9 mouse cellular contexts compared by ENCODE assay signal in genomic region chr11:88252767-88253513, GRCm38 (mm10). TPM values are rescaled to one million over a fixed set of nuclear protein-coding genes. Genes with fewer than 3 reads are reported as not detected.
DNase-seq lines count a peak whose midpoint lies in the region; ATAC-seq and TF ChIP-seq lines count a peak whose summit lies in the region.
"Had no signal": no experiment of that assay in that cellular context is flagged by ENCODE, and none has a peak within 500 bp of the region (broad histone marks: within the 10 kb centered on the region; RNA-seq: fewer than 3 reads in every experiment).

No protein-coding gene starts in this region.

- peak overlapping the region; percentile 55; the same call in 1 of the 2 replicates for H3K27ac ChIP-seq in kidney, embryonic 14.5 days (ENCODE audit: low read depth, low read length)
- H3K27ac ChIP-seq in hindbrain, embryonic 16.5 days (ENCODE audit: low read depth, low read length): peak overlapping the region; percentile 65
- H3K27ac ChIP-seq in neural tube, embryonic 13.5 days (replicated peaks): peak overlapping the region; percentile 86
- H3K27ac ChIP-seq in thymus, adult 2 months (ENCODE audit: control insufficient read depth, insufficient read depth, low read length): no peak overlapping the region

- WGBS in kidney, embryonic 14.5 days: 24% methylated on average over 14 of the region's 18 CpGs
- WGBS in hindbrain, embryonic 16.5 days: 12% methylated on average over 14 of the region's 18 CpGs
- WGBS in neural tube, embryonic 13.5 days: 12% methylated on average over 8 of the region's 18 CpGs
- 35% methylated on average over 18 of the region's 18 CpGs for WGBS in thymus, adult 2 months

- TF ChIP-seq CTCF in thymus, adult 2 months (IDR thresholded peaks at IDR 0.05; ENCODE audit: borderline replicate concordance, control insufficient read depth, extremely low read depth, insufficient read depth, low read length, poor library complexity): no peak

- no peak for DNase-seq in kidney, adult 8-10 months
- peak; percentile 20 for DNase-seq in cerebellum, adult 9-10 months
- peak; percentile 57 for DNase-seq in gastrocnemius, postnatal 10 days
- no peak for DNase-seq in thymus, adult 2 months

- H3K4me3 ChIP-seq in kidney, embryonic 14.5 days (ENCODE audit: low read length): no peak overlapping the region
- no peak overlapping the region for H3K4me3 ChIP-seq in hindbrain, embryonic 16.5 days (ENCODE audit: low read length)
- no peak overlapping the region for H3K4me3 ChIP-seq in neural tube, embryonic 13.5 days
- H3K4me3 ChIP-seq in thymus, adult 2 months (ENCODE audit: control insufficient read depth, insufficient read depth, low read length): no peak overlapping the region

- H3K4me1 ChIP-seq in kidney, embryonic 14.5 days (ENCODE audit: control insufficient read depth, insufficient read depth, low read length): peaks cover 17% of the 10 kb centered on the region
- peaks cover 20% of the 10 kb centered on the region for H3K4me1 ChIP-seq in hindbrain, embryonic 16.5 days (ENCODE audit: control insufficient read depth, insufficient read depth, low read depth, low read length)
- H3K4me1 ChIP-seq in neural tube, embryonic 13.5 days (replicated peaks): peaks cover 54% of the 10 kb centered on the region
- H3K4me1 ChIP-seq in thymus, adult 2 months (replicated peaks; ENCODE audit: control insufficient read depth, insufficient read depth, low read length): peaks cover 7% of the 10 kb centered on the region

- H3K9ac ChIP-seq in kidney, embryonic 14.5 days (ENCODE audit: low read depth, low read length): no peak overlapping the region
- H3K9ac ChIP-seq in hindbrain, embryonic 16.5 days (ENCODE audit: low read depth, low read length): peak overlapping the region; percentile 35
- H3K9ac ChIP-seq in neural tube, embryonic 13.5 days: peak overlapping the region; percentile 53; the same call in 1 of the 2 replicates

- no peaks in the 10 kb centered on the region for H3K36me3 ChIP-seq in kidney, embryonic 14.5 days (ENCODE audit: control insufficient read depth, insufficient read depth, low read length)
- H3K36me3 ChIP-seq in hindbrain, embryonic 16.5 days (ENCODE audit: control insufficient read depth, insufficient read depth, low read length): no peaks in the 10 kb centered on the region
- H3K36me3 ChIP-seq in neural tube, embryonic 13.5 days: no peaks in the 10 kb centered on the region
- H3K36me3 ChIP-seq in thymus, adult 2 months (ENCODE audit: control insufficient read depth, insufficient read depth, low read length): no peaks in the 10 kb centered on the region

- peak; percentile 34 for ATAC-seq in kidney, embryonic 14.5 days (ENCODE audit: low FRiP score, low TSS enrichment)
- ATAC-seq in hindbrain, embryonic 16.5 days: peak; percentile 78
- peak; percentile 81 for ATAC-seq in neural tube, embryonic 13.5 days (ENCODE audit: low read depth)
- ATAC-seq in inflammation-experienced regulatory T-cells, adult 6 months: no peak

- H3K9me3 ChIP-seq in kidney, embryonic 14.5 days (ENCODE audit: control insufficient read depth, low read length): no peaks in the 10 kb centered on the region; the same call in 1 of the 2 replicates
- no peaks in the 10 kb centered on the region for H3K9me3 ChIP-seq in hindbrain, embryonic 16.5 days (ENCODE audit: control insufficient read depth, low read length)
- H3K9me3 ChIP-seq in neural tube, embryonic 13.5 days: no peaks in the 10 kb centered on the region

- H3K4me2 ChIP-seq in kidney, embryonic 14.5 days (replicated peaks; ENCODE audit: low read depth, low read length): no peak overlapping the region
- H3K4me2 ChIP-seq in hindbrain, embryonic 16.5 days (ENCODE audit: low read length): no peak overlapping the region
- H3K4me2 ChIP-seq in neural tube, embryonic 13.5 days: no peak overlapping the region

- no peak for TF ChIP-seq POLR2A in thymus, adult 2 months (IDR thresholded peaks at IDR 0.05; ENCODE audit: control insufficient read depth, extremely low read depth, insufficient read depth, low read length, poor library complexity)

- H3K27me3 ChIP-seq in kidney, embryonic 14.5 days (ENCODE audit: control insufficient read depth, insufficient read depth, low read length): 0 out of 2 replicates have a peak, but pooled peaks cover 2% of the 10 kb centered on the region
- H3K27me3 ChIP-seq in hindbrain, embryonic 16.5 days (replicated peaks; ENCODE audit: control insufficient read depth, insufficient read depth, low read length): no peaks in the 10 kb centered on the region
- no peaks in the 10 kb centered on the region for H3K27me3 ChIP-seq in neural tube, embryonic 13.5 days
- no peaks in the 10 kb centered on the region for H3K27me3 ChIP-seq in thymus, adult 2 months (ENCODE audit: control insufficient read depth, insufficient read depth, low read length)

RNA-seq across cellular contexts. Expression of gene Ccdc182, which starts 40.9 kb away (rescaled TPM):
- 3.0 and 3.1 TPM in 2 replicates for polyA plus RNA-seq in kidney, embryonic 14.5 days (2014; fragmentation: Nextera tagmentation; extraction: Ambion mirVana)
- not detected for total RNA-seq in gastrocnemius, postnatal 10 days (2021)
- polyA plus RNA-seq in hindbrain, embryonic 16.5 days (2015; fragmentation: Nextera tagmentation; extraction: Ambion mirVana): 0.13 TPM in 1 of 2 replicates, not detected in the other
- 3.1 and 4.1 TPM in 2 replicates for polyA plus RNA-seq in neural tube, embryonic 13.5 days (2015; fragmentation: Nextera tagmentation; extraction: Ambion mirVana)
- polyA plus RNA-seq in inflammation-experienced regulatory T-cells, adult 6 months (2017; shearing (Covaris generic)): not detected
- polyA plus RNA-seq in thymus, adult 2 months (2012; rRNA removed): not detected in 2 replicates
- total RNA-seq: left cerebral cortex, postnatal 25 days had no signal

RNA-seq across cellular contexts. Expression of gene Mrps23, which starts 48.8 kb away (rescaled TPM):
- polyA plus RNA-seq in kidney, embryonic 14.5 days (2014; fragmentation: Nextera tagmentation; extraction: Ambion mirVana): 62.3 and 63.6 TPM in 2 replicates
- 100 to 1,000 TPM; 121 to 133 TPM for total RNA-seq in gastrocnemius, postnatal 10 days (2021)
- polyA plus RNA-seq in hindbrain, embryonic 16.5 days (2015; fragmentation: Nextera tagmentation; extraction: Ambion mirVana): 61.1 and 68.8 TPM in 2 replicates
- polyA plus RNA-seq in neural tube, embryonic 13.5 days (2015; fragmentation: Nextera tagmentation; extraction: Ambion mirVana): 64.2 and 69.4 TPM in 2 replicates
- 100 to 1,000 TPM in 2 of 3 experiments, 10 to 100 TPM in 1; 75.3 to 134 (median 101) TPM for polyA plus RNA-seq in inflammation-experienced regulatory T-cells, adult 6 months (2017; shearing (Covaris generic))
- polyA plus RNA-seq in thymus, adult 2 months (2012; rRNA removed): 41.6 and 47.6 TPM in 2 replicates

Comparison
In these comparisons a context has a peak if more than half of its experiments do, and no peak if none do; other contexts are left out.
1. DNase-seq: peak in cerebellum, adult 9-10 months (single experiment) and gastrocnemius, postnatal 10 days (single experiment); none in kidney, adult 8-10 months (0 of 2) and thymus, adult 2 months (single experiment).